Mouse (Mus musculus): ENCODE measurements around the gene Sap30l. TPM values are rescaled to one million over a fixed set of nuclear protein-coding genes. Genes with fewer than 3 reads are reported as not detected.
A peak's percentile ranks its signal among the peaks of the same experiment; 100 is the strongest.

Gene Sap30l
- total RNA-seq, 2 experiments from 2014 or later = 14.0 to 21.9 TPM

GRCm38 (mm10) chr11:57850931-57851330, 49.5 kb downstream of the Sap30l start:
- ATAC-seq (replicated peaks; ENCODE audit: poor library complexity, severe bottlenecking) = peak; percentile 67

- no peak for ATAC-seq (replicated peaks; ENCODE audit: poor library complexity, severe bottlenecking)
These were observed 52.1 kb downstream of the Sap30l start for GRCm38 (mm10) chr11:57853571-57853970.

- ATAC-seq (replicated peaks; ENCODE audit: poor library complexity, severe bottlenecking) = no peak
These were observed 56.3 kb downstream of the Sap30l start for GRCm38 (mm10) chr11:57857709-57858108.

Other genes with a start within 250 kb of the Sap30l start
- 5.1 and 6.8 TPM in 2 replicates for gene Galnt10, start 156.2 kb upstream of the Sap30l start, total RNA-seq (2014; fragmentation: Nextera tagmentation)
- gene Galnt10, start 156.2 kb upstream of the Sap30l start, total RNA-seq (2017) = 7.8 and 8.9 TPM in 2 replicates
- gene Hand1, start 31.2 kb downstream of the Sap30l start, total RNA-seq (2014; fragmentation: Nextera tagmentation) = not detected in 2 replicates
- not detected in 2 replicates for gene Hand1, start 31.2 kb downstream of the Sap30l start, total RNA-seq (2017)
- 140 and 152 TPM in 2 replicates for gene Larp1, start 207.4 kb downstream of the Sap30l start, total RNA-seq (2014; fragmentation: Nextera tagmentation)
- gene Larp1, start 207.4 kb downstream of the Sap30l start, total RNA-seq (2017) = 57.4 and 70.4 TPM in 2 replicates

Measured in granulocyte monocyte progenitor cell, adult 5-6 weeks (primary cell).